Mouse (Mus musculus) liver, adult 2 months (tissue): Measurements from ENCODE around the gene Mitf.

ENCODE experiments used
- CTCF ChIP-seq: fragments of 200-500 bp; IDR thresholded peaks from 2 replicates; pipeline ENCODE4 v1.5.1; 2011; ENCODE audit warnings: low read depth, low read length, control low read depth
- POLR2A ChIP-seq: fragments of 200-500 bp; IDR thresholded peaks from 2 replicates; pipeline ENCODE4 v1.6.1; 2011; ENCODE audit warnings: low read length, control low read depth; ENCODE audit not compliant: insufficient read depth; ENCODE audit errors: extremely low read depth

DNA sequence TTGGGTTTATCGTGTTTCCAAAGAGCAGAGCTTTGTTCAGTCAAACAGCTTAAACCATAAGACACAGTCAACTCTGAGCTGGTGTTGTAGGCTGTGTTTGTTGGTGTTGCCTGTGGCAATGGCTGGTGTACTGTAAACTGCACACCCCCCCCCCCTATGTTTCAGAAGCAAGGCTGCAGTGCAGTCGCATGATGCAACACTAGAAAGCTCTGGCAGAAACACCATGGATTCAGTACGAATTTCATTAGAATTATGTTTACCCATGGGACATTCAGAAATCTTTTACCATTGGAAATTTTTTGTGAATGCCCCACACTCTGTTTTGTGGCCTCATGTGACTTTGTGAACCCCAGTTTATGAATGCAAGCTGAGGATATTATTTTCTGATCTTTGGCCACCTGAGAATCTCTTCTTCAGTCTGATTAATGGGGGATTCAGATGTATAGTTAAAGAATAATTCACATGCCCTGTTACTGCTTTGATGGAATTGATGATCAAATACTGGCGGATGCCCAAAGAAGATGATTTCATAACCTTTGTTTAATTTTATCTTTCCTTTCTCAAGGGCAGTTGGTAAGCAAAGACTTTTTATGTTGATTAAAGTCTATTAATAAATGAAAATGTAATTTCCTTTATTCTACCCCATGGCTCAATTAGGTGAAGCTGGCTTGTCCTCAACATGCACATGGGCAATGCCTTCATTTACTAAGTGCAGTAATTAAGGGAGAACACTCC is 64.6 kb downstream of the Mitf start:
- no peak for TF ChIP-seq CTCF
- no peak for TF ChIP-seq POLR2A
